Mouse (Mus musculus) erythroid progenitor cell, adult 5-6 weeks (primary cell): ENCODE data around the gene Npas3. TPM values are rescaled to one million over a fixed set of nuclear protein-coding genes. Genes with fewer than 3 reads are reported as not detected.
"Not testable (repeated sequence)": the region's sequence is repeated elsewhere in the genome, so short reads cannot be mapped to it uniquely, and the experiment has no call there.

Experiments used
- ATAC-seq: replicated peaks from 2 replicates; pipeline ENCODE4 v1.8.0; 2016; ENCODE audit warnings: moderate number of reproducible peaks, mild to moderate bottlenecking, moderate TSS enrichment, inconsistent platforms; ENCODE audit not compliant: poor library complexity, low FRiP score, severe bottlenecking
- total RNA-seq, 2 experiments: library from RNA; stranded (forward) in 1 of 2; stranded (reverse) in 1 of 2; fragments of 150-400 nt in 1 of 2; fragments of 186-747, 209-891 nt in 1 of 2; gene quantifications; 2 replicates each; pipeline versions ENCODE4 v1.2.3 to v1.2.4; 2015 to 2017; ENCODE audit warnings: low replicate concordance in 2 of 2

Npas3 gene
- total RNA-seq (2015; ENCODE audit: low replicate concordance) (not detected in 2 replicates), total RNA-seq (2017; ENCODE audit: low replicate concordance) (not detected in 2 replicates)

DNA sequence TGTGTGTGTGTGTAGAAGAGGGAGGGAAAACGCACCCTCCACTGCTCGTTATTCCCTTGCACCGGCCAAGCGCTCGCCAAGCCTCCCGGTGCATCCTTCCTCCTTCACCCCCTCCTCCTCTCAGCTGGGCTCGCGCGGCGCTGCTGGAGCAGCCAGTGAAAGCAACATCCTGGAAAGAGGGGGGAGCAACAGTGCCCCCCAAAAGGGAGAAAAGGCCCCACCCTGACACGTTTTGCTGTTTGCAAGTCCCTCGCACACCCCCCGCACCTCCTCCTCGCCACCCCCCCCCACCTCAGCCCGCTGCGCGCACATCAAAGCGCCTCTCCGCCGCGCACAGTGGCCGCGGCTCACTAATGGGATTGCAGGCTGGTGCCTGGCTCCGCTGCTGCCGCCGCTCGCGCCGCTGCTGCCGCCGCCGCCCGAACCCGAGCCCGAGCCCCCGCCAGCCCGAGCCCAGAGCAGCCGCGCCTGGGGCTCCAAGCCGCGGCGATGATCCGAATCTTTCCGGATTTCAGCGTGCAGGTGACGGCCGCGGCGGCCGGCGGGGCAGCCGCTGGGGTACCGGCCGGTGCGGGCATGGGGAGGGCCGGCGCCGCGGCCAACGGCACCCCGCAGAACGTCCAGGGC lies at the start of gene Npas3:
Gene Npas3, plus strand, starts transcription at position 577 of the 627 bp plus-strand sequence.
- ATAC-seq: no peak

DNA sequence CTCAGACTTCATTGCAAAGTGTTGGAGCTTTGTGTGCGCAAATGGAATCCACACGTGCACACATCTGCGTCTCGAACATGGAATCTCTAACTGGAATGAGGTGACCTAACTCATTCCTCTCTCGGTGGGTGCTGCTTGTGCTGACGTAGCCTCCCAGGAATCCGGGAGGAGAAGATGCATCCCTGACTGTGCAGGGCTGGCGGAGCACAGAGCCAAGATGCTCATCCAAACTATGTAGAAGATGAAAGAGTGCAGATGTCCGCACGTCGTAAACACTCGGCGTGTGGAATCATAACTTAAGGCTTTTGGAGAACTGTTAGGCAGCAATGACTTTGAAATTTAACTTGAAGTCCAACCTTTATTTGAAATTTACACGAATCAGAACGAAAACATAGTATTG lies 31.3 kb upstream of the Npas3 start:
- ATAC-seq: no peak

DNA sequence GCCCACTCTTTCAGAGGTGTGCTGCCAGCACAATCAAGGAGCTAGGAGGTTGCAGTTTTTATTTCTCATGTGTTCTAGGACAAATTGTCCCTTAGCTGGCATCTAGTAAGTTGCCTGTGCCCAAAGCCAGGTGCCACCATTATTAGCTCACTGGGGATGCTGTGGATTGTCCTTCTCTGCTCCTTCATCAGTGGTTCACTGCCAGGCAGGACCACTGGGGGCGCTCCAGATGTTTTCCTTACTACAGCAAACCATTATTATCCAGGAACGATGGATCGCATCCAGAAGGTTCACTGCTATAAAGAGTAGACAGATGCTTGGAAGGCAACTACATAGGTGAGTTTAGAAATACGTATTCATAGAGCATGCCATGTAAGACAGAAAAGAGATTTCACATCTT lies 25.7 kb upstream of the Npas3 start:
- ATAC-seq: no peak

DNA sequence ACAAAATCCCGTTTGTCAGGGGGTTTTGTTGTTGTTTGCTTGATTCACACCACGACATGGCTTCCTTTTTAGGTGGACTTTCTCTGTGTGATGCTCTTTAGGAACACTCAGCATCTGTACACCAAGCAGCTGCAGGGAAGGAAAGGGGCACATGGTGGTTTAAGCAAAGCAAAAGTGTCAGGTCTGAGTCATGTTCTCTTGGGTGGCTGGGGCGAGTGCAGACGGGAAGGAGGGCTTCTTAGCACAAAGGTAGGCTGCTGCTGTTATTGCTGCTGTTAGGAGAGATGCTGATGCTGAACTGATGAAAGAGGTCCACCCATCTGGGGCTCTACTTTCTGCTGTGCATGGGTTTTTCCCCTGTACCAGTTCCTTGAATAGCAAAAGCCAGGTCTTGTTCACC lies 21.1 kb upstream of the Npas3 start:
- no peak for ATAC-seq

DNA sequence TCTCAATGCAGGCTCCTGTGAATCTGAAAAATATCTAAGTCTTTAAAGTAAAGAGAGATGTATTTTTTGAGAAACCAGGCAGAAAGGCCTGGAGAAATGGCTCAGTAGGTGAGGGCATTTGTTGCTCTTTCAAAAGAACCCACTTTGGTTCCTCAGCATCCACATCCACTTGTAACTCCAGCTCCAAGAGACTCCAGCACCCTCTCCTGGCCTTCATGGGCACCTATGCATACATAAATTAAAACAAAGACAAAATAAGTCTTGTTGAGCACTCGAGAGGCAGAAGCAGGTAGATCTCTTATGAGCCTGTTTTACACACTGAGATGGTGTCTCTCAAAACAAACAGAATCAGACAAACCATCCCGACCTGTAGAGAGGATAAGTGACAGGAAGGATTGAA lies 19.1 kb upstream of the Npas3 start:
- no peak for ATAC-seq

DNA sequence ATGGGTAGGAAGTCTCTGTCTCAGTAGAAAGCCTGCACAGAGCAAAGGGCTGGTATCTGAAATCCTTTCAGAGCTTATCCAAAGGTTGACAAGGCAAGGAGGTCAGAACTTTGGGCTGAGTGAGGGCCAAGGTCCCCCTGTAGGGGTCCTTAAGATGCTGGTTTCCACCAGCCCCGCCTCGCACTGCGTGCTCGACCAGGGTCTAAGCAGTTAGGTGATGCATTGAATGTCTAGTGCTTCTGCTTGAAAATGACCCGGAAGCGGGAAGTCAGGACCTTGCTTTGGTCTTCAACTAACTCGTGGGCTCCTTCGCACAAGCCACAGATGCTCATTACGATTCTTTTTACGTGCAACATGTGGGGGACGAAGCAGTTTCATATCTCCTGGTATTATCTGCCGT lies 2.3 kb upstream of the Npas3 start:
- ATAC-seq: no peak

DNA sequence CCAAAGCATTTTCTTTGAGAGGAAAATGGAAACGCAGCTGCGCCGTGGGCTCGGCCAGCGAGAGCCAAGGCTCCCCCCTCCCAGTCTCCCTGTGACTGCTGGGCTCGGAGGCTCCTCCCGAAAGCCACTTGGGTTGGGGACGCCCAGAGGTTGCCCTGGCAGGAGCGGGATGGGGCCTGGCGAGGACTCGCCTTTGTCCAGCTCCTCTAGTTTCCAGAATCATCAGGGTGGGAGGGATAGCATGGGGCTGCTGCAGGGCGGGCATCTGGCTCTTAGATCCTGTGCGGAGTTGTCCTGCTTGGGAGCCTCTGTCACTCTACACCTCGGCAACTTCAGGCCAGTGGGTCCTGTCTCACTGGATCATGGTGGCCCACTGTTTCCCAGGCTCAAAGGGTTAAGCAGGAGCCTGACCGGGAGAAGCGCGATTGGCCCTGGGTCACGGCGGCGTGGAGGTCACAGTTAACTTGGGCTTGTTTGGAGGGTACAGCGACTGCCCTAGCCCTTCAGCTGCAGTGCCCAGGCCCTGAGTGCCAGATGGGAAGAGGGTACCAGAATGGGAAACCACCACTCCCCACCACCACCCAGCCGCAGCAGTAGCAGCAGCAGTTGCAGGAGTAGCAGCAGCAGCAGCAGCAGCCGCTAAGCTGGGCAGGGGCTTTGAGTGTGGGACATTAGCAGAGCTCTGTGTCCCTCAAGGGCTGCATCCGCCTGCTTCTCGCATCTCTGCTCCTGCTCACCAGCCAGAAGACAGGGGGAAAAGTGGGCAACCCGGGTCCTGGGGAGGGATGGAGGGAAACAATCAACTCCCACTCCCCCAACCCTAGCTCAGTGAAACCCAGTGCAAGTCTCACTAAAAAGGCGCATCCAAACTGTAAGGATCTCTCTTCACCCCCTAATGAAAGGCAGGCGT lies 1.6 kb upstream of the Npas3 start:
- no peak for ATAC-seq

DNA sequence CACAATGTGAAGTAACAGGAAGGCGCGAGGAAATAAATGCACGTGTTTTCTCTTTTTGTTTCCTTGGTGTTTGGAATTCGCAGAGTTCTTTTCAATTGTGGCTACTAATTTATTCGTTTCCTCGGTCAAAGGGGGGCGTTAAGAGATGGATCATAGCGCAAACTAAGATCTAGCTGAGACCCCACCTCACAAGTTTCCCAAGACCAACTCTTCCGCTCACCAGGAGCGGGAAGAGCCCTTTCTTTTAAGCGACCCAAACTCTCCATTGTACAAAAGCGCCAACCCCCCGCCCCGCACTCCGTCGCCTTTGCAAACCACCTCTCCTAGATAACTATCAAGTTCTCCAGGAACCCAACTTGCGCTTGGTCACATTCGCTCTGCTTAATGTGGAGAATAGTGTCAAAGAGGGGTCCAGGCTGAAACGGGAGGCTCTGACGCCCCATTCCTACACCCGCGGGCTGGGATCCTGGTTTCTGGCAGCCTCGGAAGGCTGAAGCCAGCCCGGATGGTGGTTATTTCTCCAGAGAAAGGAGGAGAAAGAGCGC lies 914 bp upstream of the Npas3 start:
- ATAC-seq: no peak

DNA sequence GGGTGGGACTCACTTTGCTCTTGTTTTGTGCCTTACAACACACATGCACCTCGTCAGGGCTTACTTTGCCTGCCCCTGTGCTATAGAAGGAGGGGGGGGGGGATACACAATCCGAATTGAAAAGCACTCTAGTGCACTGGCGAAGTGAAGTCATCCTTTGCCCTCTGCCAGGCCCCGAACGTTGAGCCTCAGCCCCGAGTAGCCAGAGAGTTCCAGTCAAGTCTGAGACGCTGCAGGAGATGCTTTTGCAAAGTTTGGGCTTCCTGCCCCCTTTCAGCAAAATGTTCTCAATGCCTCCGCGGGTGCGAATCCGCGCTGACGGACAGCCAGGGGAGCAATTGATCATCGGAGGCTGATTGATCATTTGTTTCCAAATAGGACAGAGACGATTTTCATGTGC lies 319 bp downstream of the Npas3 start:
- no peak for ATAC-seq

DNA sequence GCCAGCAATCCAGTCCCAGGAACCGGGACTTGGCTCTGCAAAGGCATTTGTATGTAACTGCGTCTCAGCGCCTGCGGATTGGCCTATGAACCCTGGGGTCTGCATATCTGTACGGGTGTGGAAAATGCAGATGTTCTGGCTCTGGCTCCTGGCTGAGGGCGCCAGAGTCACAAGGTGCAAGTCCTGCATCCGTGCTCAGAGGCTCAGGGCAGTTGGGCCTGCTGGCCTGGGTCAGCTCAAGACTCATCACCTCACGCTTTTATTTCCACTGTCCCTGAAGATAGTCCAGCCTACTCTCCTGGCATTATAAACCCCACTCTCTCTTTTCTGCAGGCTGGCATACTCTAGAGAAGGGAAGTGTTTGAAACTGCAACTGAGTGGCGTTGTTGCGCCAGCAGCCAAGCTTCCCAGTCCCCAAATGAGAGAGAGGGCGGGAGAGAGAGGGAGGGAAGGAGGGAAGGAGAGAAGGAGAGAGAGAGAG lies 3.3 kb downstream of the Npas3 start:
- ATAC-seq: no peak

DNA sequence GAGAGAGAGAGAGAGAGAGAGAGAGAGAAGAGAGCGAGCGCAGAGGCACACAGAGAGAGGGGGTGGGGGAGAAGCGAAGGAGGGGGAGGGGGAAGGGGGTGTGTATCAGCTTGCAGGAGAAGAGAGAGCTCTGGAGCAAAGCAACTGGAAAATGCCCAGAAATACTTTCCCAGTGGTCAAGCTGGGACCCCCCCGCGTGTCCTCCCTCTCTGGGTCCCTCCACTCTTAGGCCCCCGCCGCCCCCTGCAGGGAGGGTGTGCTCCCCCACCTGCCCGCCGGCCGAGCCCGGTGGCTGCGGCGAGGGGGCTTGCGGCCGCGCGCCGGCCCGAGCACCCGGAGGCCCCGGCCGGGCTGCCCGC lies 3.7 kb downstream of the Npas3 start:
- no peak for ATAC-seq

DNA sequence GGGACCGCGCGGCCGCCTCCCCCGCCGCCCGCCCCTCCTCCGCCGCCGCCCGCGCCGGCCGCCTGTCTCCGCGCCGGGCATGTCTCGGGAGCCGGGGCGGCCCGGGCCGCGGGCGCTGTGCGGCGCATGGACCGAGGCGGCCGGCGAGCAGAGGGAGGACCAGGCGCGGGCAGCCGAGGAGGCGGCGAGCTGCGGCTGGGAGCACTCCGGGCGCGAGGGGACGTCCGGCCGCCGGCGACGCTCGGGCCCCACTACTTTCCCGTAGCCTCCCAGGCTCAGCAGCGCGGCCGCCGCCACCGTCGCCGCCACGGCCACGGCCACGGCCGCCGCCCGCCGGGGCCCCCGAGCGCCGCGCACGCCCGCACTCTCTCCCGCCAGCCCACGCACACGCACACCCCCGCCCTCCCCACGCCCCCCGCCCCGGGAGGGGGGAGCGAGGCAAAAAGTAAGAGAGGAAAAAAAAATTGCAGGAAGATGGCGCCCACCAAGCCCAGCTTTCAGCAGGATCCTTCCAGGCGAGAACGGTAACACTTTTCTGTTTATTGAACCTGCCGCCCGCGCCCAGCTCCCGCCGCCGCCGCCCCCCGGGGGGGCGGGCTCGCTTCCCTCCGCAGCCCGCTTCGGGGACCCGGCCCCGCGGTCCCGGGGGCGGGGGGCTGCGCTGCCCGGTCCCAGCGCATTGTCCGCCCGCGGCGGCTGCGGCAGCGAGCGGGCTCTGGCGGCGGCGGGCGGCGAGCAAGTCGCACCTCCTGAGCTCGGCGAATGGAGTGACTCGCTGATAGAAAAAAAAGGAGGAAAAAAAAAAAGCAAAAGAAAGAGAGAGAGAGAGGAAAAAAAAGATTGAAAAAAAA lies 4.3 kb downstream of the Npas3 start:
- no peak for ATAC-seq

DNA sequence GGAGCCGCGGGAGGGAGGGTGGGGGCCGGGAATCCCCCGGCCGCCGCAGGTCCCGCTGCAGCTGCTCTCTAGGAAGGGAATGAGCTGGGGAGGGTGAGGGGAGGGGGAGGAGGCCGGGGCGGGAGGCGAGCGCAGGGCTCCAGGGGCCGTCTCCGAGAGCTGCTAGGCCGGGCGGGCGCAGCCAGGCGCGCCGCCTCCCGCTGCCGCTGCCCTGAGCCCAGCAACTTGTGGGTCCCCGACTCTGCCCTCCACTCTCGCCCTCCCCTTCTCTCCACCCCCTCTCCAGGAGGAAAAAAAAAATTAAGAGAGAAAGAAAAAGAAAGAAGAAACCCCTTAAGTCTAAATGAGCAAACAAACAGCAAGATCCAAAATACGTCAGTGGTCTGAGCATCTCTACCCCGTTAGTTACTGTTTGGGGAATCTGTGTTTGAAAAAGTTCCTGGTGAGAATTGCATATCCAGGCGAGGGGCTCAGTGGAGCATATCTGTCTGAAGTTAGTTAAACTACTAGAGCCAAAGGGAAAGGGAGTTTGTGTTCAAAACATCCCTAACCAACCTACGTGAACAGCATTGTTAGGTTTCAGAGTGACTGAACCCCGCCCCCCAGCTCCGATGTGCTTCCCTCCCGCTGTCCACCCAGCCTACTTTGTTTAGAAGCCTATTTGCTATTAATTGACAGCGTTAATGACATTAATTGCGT lies 5.1 kb downstream of the Npas3 start:
- ATAC-seq: no peak

DNA sequence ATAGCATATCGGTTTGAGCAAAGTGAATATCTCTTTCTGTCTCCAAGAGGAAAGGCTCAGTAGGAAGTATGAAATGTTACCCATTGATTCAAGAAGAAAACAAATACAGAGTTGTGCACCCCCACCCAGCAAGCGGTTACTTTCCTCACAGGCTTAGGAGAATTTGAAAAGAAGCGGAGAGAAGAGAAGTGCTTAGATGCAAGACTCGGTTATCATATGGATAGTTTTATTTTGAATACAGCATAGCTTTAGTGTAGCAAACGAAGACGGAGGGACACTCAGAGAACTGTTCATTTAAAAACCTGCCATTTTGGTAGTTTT lies 5.6 kb downstream of the Npas3 start:
- ATAC-seq: no peak

DNA sequence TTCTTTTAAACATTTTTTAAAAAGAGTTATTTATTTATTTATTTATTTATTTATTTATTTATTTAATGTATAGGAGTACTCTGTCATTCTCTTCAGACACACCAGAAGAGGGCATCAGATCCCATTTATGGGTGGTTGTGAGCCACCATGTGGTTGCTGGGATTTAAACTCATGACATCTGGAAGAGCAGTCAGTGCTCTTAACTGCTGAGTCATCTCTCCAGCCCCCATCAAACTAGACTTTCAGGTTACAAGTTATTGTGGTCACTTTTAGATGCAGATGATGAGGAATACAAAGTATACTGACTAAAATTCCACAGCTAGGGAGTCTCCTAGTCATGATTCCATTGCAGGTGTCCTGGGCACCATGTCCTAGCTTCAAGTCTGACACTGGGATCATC lies 26.0 kb downstream of the Npas3 start:
- ATAC-seq: not testable (repeated sequence)

DNA sequence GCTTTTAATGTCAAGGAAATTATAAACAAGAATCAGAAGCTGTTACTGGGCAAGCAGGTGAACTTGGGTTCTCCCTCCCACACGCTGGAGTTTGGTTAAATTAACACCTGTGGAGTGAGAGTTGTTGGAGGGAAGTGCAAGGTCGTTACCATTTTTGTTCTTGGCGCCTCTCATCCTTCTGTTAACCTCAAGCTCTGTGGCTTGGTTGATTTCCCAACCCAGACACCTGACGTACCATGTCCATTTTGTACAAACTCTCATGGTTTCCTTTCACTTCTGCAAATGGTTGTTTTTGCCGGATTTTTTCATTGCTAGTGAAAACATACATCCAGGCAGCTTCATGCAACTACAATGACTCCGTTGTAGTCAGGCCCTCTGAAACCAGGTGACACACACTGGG lies 28.9 kb downstream of the Npas3 start:
- no peak for ATAC-seq

DNA sequence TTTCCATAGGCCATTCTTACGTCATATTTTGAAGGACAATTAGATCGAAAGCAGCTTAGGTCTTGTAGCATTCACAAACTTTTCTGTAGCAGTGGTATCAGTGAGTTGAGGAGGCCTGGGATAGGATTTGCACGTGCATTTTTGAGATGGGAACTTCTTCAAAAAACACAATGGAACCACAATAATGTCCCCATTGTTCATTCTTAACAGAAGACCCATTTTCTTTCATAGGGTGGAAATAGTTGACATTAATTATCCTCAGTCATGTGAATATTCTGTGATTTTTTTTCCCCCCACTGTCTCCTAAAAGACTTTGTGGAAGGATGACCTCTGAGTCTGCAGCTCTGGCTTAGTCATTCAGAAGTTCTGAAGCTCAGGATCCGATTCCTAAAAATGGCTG lies 41.9 kb downstream of the Npas3 start:
- no peak for ATAC-seq

DNA sequence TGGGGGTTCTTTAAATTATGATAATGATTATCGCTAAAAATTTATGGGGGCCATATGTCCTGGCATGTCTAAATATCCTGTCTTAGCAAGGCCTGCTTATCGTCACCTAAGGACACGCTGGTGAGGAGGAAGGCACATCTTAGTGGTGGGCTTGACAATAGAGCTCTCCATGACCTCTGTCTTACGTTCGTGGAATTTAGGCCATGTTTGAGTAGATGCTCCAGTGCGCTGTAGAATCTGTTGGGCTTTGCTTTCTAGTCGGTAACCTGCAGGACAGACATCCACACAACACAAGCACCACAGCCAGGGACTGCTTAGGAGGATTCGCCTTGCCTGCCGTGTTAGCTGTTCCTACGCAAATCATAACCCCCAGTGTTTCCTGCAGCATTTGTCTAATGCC lies 42.4 kb downstream of the Npas3 start:
- ATAC-seq: no peak

DNA sequence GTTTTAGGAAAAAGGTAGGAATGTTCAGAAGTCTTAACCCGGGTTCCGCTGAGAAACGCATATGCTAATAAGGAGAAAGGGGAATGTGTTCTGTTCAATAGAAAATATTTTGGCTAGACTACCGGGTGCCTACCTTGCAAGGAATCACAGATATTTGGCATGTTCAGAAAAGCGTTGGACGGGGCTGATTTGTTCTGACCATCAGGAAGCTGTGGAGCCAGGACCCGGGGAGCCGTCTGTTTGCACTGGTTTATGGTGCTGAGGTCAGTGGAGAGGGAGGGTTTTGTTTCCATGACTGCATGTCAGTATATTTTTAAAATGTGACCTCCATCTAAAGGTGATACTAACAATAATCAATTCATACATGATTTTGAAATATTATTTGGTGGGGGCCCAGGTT lies 43.5 kb downstream of the Npas3 start:
- ATAC-seq: no peak
